In genomic region chr6:35353416-35353815, GRCm38 (mm10) we compare ENCODE assay signal across 15 mouse cellular contexts. TPM values are rescaled to one million over a fixed set of nuclear protein-coding genes. Genes with fewer than 3 reads are reported as not detected.
DNase-seq lines count a peak whose midpoint lies in the region; ATAC-seq lines count a peak whose summit lies in the region.
"Had no signal": no experiment of that assay in that cellular context is flagged by ENCODE, and none has a peak within 500 bp of the region (broad histone marks: within the 10 kb centered on the region; RNA-seq: fewer than 3 reads in every experiment).

No protein-coding gene starts in this region.

- H3K9me3 ChIP-seq in hindbrain, embryonic 10.5 days, result no peaks in the 10 kb centered on the region
- no peaks in the 10 kb centered on the region for H3K9me3 ChIP-seq in hindbrain, embryonic 13.5 days
- H3K9me3 ChIP-seq in midbrain, embryonic 13.5 days, result no peaks in the 10 kb centered on the region
- no peaks in the 10 kb centered on the region for H3K9me3 ChIP-seq in midbrain, embryonic 15.5 days
- no peaks in the 10 kb centered on the region for H3K9me3 ChIP-seq in limb, embryonic 13.5 days

- no peak for DNase-seq in hindbrain, embryonic 10.5 days (ENCODE audit: low spot score)
- no peak for DNase-seq in cerebellum, postnatal 25 days
- no peak for DNase-seq in thymus, postnatal 36 days
- DNase-seq: cerebellum, adult 18-20 months; gastrocnemius, postnatal 25 days; heart, postnatal 4 days; kidney, adult 18-20 months; lung, postnatal 14 days had no signal

- peak overlapping the region; percentile 69 for H3K27ac ChIP-seq in hindbrain, embryonic 10.5 days
- H3K27ac ChIP-seq in hindbrain, embryonic 13.5 days, result no peak overlapping the region
- H3K27ac ChIP-seq in midbrain, embryonic 13.5 days, result no peak overlapping the region
- H3K27ac ChIP-seq in midbrain, embryonic 15.5 days, result no peak overlapping the region
- H3K27ac ChIP-seq in limb, embryonic 13.5 days, result peak overlapping the region; percentile 84
- H3K27ac ChIP-seq: stomach, postnatal 0 days had no signal

- peaks cover 24% of the 10 kb centered on the region for H3K4me1 ChIP-seq in hindbrain, embryonic 10.5 days (replicated peaks)
- peaks cover 18% of the 10 kb centered on the region for H3K4me1 ChIP-seq in hindbrain, embryonic 13.5 days (replicated peaks)
- peaks cover 16% of the 10 kb centered on the region for H3K4me1 ChIP-seq in midbrain, embryonic 13.5 days (replicated peaks)
- H3K4me1 ChIP-seq in midbrain, embryonic 15.5 days, result peaks cover 13% of the 10 kb centered on the region
- peaks cover 42% of the 10 kb centered on the region for H3K4me1 ChIP-seq in limb, embryonic 13.5 days

- H3K36me3 ChIP-seq in hindbrain, embryonic 10.5 days, result no peaks in the 10 kb centered on the region
- no peaks in the 10 kb centered on the region for H3K36me3 ChIP-seq in hindbrain, embryonic 13.5 days
- no peaks in the 10 kb centered on the region for H3K36me3 ChIP-seq in midbrain, embryonic 13.5 days
- H3K36me3 ChIP-seq in midbrain, embryonic 15.5 days (replicated peaks), result no peaks in the 10 kb centered on the region
- no peaks in the 10 kb centered on the region for H3K36me3 ChIP-seq in limb, embryonic 13.5 days

- H3K4me3 ChIP-seq in hindbrain, embryonic 10.5 days, result peak overlapping the region; percentile 25
- no peak overlapping the region for H3K4me3 ChIP-seq in hindbrain, embryonic 13.5 days
- no peak overlapping the region for H3K4me3 ChIP-seq in midbrain, embryonic 13.5 days (replicated peaks)
- H3K4me3 ChIP-seq in midbrain, embryonic 15.5 days, result no peak overlapping the region
- no peak overlapping the region for H3K4me3 ChIP-seq in limb, embryonic 13.5 days

- 49% methylated on average over 5 of the region's 5 CpGs for WGBS in hindbrain, embryonic 10.5 days
- 58% methylated on average over 5 of the region's 5 CpGs for WGBS in hindbrain, embryonic 13.5 days
- 58% methylated on average over 5 of the region's 5 CpGs for WGBS in midbrain, embryonic 13.5 days
- 60% methylated on average over 5 of the region's 5 CpGs for WGBS in midbrain, embryonic 15.5 days
- 44% methylated on average over 5 of the region's 5 CpGs for WGBS in limb, embryonic 13.5 days

- H3K4me2 ChIP-seq in hindbrain, embryonic 13.5 days, result no peak overlapping the region
- no peak overlapping the region for H3K4me2 ChIP-seq in midbrain, embryonic 13.5 days (replicated peaks)
- no peak overlapping the region for H3K4me2 ChIP-seq in midbrain, embryonic 15.5 days
- peak overlapping the region; percentile 58 for H3K4me2 ChIP-seq in limb, embryonic 13.5 days (replicated peaks)

- no peak overlapping the region for H3K9ac ChIP-seq in hindbrain, embryonic 13.5 days
- no peak overlapping the region for H3K9ac ChIP-seq in midbrain, embryonic 13.5 days (replicated peaks)
- no peak overlapping the region for H3K9ac ChIP-seq in midbrain, embryonic 15.5 days
- H3K9ac ChIP-seq in limb, embryonic 13.5 days, result no peak overlapping the region

- ATAC-seq in hindbrain, embryonic 13.5 days (ENCODE audit: low FRiP score), result no peak
- ATAC-seq in midbrain, embryonic 13.5 days, result 0 out of 2 replicates have a peak, but pooled peaks have one; percentile 5
- no peak for ATAC-seq in midbrain, embryonic 15.5 days (replicated peaks)
- no peak for ATAC-seq in limb, embryonic 13.5 days (ENCODE audit: low FRiP score, low read depth)
- ATAC-seq: CD4-positive, CD25-positive, alpha-beta regulatory T cell, adult 4 months had no signal

- H3K27me3 ChIP-seq in hindbrain, embryonic 10.5 days (ENCODE audit: insufficient read depth, poor library complexity, severe bottlenecking), result peaks cover 10% of the 10 kb centered on the region; the same call in 1 of the 2 replicates
- H3K27me3 ChIP-seq in hindbrain, embryonic 13.5 days, result no peaks in the 10 kb centered on the region
- no peaks in the 10 kb centered on the region for H3K27me3 ChIP-seq in midbrain, embryonic 13.5 days
- no peaks in the 10 kb centered on the region for H3K27me3 ChIP-seq in midbrain, embryonic 15.5 days (replicated peaks)
- no peaks in the 10 kb centered on the region for H3K27me3 ChIP-seq in limb, embryonic 13.5 days

RNA-seq across cellular contexts. Expression of gene Fam180a, which starts 27.5 kb away (rescaled TPM):
- polyA plus RNA-seq in hindbrain, embryonic 10.5 days (2016; fragmentation: Nextera tagmentation; extraction: Ambion mirVana), result not detected in 2 replicates
- polyA plus RNA-seq in hindbrain, embryonic 13.5 days (2015; fragmentation: Nextera tagmentation; extraction: Ambion mirVana), result 0.27 and 0.71 TPM in 2 replicates
- 0.42 and 0.49 TPM in 2 replicates for polyA plus RNA-seq in midbrain, embryonic 13.5 days (2015; fragmentation: Nextera tagmentation; extraction: Ambion mirVana)
- polyA plus RNA-seq in midbrain, embryonic 15.5 days (2015; fragmentation: Nextera tagmentation; extraction: Ambion mirVana), result 1.7 and 2.5 TPM in 2 replicates
- polyA plus RNA-seq in limb, embryonic 13.5 days (2015; fragmentation: Nextera tagmentation; extraction: Ambion mirVana), result 1.4 and 1.6 TPM in 2 replicates
- polyA plus RNA-seq: CD4-positive, CD25-positive, alpha-beta regulatory T cell, adult 4 months had no signal

RNA-seq across cellular contexts. Expression of gene Slc13a4, which starts 45.5 kb away (rescaled TPM):
- polyA plus RNA-seq in hindbrain, embryonic 10.5 days (2016; fragmentation: Nextera tagmentation; extraction: Ambion mirVana), result 0.56 and 0.72 TPM in 2 replicates
- polyA plus RNA-seq in hindbrain, embryonic 13.5 days (2015; fragmentation: Nextera tagmentation; extraction: Ambion mirVana), result 2.9 and 3.9 TPM in 2 replicates
- 1.8 and 2.5 TPM in 2 replicates for polyA plus RNA-seq in midbrain, embryonic 13.5 days (2015; fragmentation: Nextera tagmentation; extraction: Ambion mirVana)
- polyA plus RNA-seq in midbrain, embryonic 15.5 days (2015; fragmentation: Nextera tagmentation; extraction: Ambion mirVana), result 11.2 and 11.6 TPM in 2 replicates
- polyA plus RNA-seq in limb, embryonic 13.5 days (2015; fragmentation: Nextera tagmentation; extraction: Ambion mirVana), result 0.19 and 0.28 TPM in 2 replicates
- polyA plus RNA-seq: small intestine, adult 2 months had no signal

Comparison
In these comparisons a context has a peak if more than half of its experiments do, and no peak if none do; other contexts are left out.
1. H3K27ac ChIP-seq: peak in hindbrain, embryonic 10.5 days (single experiment) and limb, embryonic 13.5 days (single experiment); none in hindbrain, embryonic 13.5 days (single experiment), midbrain, embryonic 13.5 days (single experiment) and midbrain, embryonic 15.5 days (single experiment).